Mouse (Mus musculus): ENCODE results near the gene Lin52.

DNA sequence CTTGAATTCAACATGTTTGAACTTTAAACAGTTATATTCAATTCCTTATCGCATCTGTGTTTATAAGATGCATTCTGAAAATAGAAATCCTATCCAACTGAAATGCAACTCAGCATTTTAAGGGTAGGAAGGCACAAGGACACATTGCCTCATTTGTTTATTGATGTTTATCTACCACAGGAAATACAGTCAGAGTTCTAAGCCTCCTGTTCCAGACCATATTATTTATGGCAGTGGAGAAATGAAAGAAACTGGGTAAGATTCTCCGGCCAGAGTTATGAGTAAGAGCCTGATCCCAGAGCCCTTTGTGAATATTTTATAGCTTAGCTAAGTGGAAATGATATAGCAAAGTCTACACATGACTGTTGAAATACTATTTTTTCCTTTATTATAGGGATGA, 21.4 kb upstream of the Lin52 start:
- no peak for TF ChIP-seq POLR2A (IDR thresholded peaks at IDR 0.05; ENCODE audit: low read depth, low read length)
- TF ChIP-seq CTCF (IDR thresholded peaks at IDR 0.05; ENCODE audit: extremely low read depth, insufficient read depth, insufficient read length, insufficient replicate concordance), result no peak

Data from spleen, adult 2 months (tissue).